Mouse (Mus musculus) embryonic facial prominence, embryonic 11.5 days (tissue): ENCODE results near the gene Il3. TPM values are rescaled to one million over a fixed set of nuclear protein-coding genes. Genes with fewer than 3 reads are reported as not detected.

Experiments used
- ATAC-seq: fragments of 200-750 bp; cut with Nextera tagmentation; replicated peaks from 2 replicates; pipeline ENCODE4 v1.8.0; 2017; ENCODE audit warnings: low read depth; ENCODE audit not compliant: insufficient number of reproducible peaks, low FRiP score, low TSS enrichment
- DNase-seq: peaks from one replicate; pipeline ENCODE4 v3.0.0-alpha.2; 2015; ENCODE audit warnings: low spot score
- H3K27ac ChIP-seq: fragments of 300-500 bp; sonication (generic); replicated peaks from 2 replicates; pipeline ENCODE4 v1.5.1; 2014; ENCODE audit warnings: mild to moderate bottlenecking, low read depth, low read length, control low read depth
- H3K27me3 ChIP-seq: fragments of 300-500 bp; sonication (generic); 2 replicates; pipeline ENCODE4 v1.6.1; 2014; ENCODE audit warnings: mild to moderate bottlenecking, low read length, moderate library complexity, mixed read lengths; ENCODE audit not compliant: control insufficient read depth, insufficient read depth
- H3K36me3 ChIP-seq: fragments of 300-500 bp; sonication (generic); replicated peaks from 2 replicates; pipeline ENCODE4 v1.6.1; 2014; ENCODE audit warnings: low read depth, mild to moderate bottlenecking, low read length, moderate library complexity, mixed read lengths; ENCODE audit not compliant: control insufficient read depth, insufficient read depth
- H3K4me1 ChIP-seq: fragments of 300-500 bp; sonication (generic); 2 replicates; pipeline ENCODE4 v1.6.1; 2014; ENCODE audit warnings: low read length, mixed read lengths; ENCODE audit not compliant: control insufficient read depth, insufficient read depth
- H3K4me2 ChIP-seq: fragments of 300-500 bp; sonication (generic); 2 replicates; pipeline ENCODE4 v1.6.1; 2014; ENCODE audit warnings: low read depth, mild to moderate bottlenecking, control low read depth, low read length, moderate library complexity
- H3K4me3 ChIP-seq: fragments of 300-500 bp; sonication (generic); 2 replicates; pipeline ENCODE4 v1.5.1; 2014; ENCODE audit warnings: low read depth, low read length, control low read depth
- H3K9ac ChIP-seq: fragments of 300-500 bp; sonication (generic); replicated peaks from 2 replicates; pipeline ENCODE4 v1.6.1; 2014; ENCODE audit warnings: mild to moderate bottlenecking, control low read depth, low read length
- H3K9me3 ChIP-seq: fragments of 300-500 bp; sonication (generic); replicated peaks from 2 replicates; pipeline ENCODE4 v1.6.1; 2016; ENCODE audit warnings: mild to moderate bottlenecking, low read length, inconsistent platforms, mixed read lengths; ENCODE audit not compliant: control insufficient read depth
- WGBS: fragments of 180-500 bp; shearing (Covaris S2); extraction: QIAGEN DNeasy Blood & Tissue Kit; methylation state at CpG from one replicate; pipeline ENCODE4 v1.1.7; 2014; 5-methylcytosine and 5-hydroxymethylcytosine counted together
- polyA plus RNA-seq: library from polyadenylated mRNA; unstranded; fragments of >200 nt; fragmentation: Nextera tagmentation; extraction: Ambion mirVana; gene quantifications from 2 replicates; pipeline ENCODE4 v1.2.1, GENCODE M21; 2014

Il3 gene
- polyA plus RNA-seq, 1 experiment from 2014 or later = not detected

GRCm38 (mm10) chr11:54244465-54244864, 22.6 kb downstream of the Il3 start:
- H3K9me3 ChIP-seq = no peaks in the 10 kb centered on the region
- H3K36me3 ChIP-seq = no peaks in the 10 kb centered on the region
- 71% methylated on average over 6 of the region's 6 CpGs for WGBS
- no peak overlapping the region for H3K9ac ChIP-seq
- no peak overlapping the region for H3K4me2 ChIP-seq
- no peak overlapping the region for H3K27ac ChIP-seq
- no peaks in the 10 kb centered on the region for H3K27me3 ChIP-seq
- ATAC-seq (no peak), DNase-seq (no peak)
- H3K4me1 ChIP-seq = no peaks in the 10 kb centered on the region
- H3K4me3 ChIP-seq = no peak overlapping the region

- no peak overlapping the region for H3K27ac ChIP-seq
- no peak overlapping the region for H3K4me3 ChIP-seq
- H3K9ac ChIP-seq = no peak overlapping the region
- no peaks in the 10 kb centered on the region for H3K9me3 ChIP-seq
- no peak overlapping the region for H3K4me2 ChIP-seq
- no peak for DNase-seq
- 87% methylated on average over 3 of the region's 3 CpGs for WGBS
- no peaks in the 10 kb centered on the region for H3K4me1 ChIP-seq
- no peaks in the 10 kb centered on the region for H3K27me3 ChIP-seq
- no peak for ATAC-seq
- no peaks in the 10 kb centered on the region for H3K36me3 ChIP-seq
These were observed 24.6 kb downstream of the Il3 start for GRCm38 (mm10) chr11:54242494-54242893.

DNA sequence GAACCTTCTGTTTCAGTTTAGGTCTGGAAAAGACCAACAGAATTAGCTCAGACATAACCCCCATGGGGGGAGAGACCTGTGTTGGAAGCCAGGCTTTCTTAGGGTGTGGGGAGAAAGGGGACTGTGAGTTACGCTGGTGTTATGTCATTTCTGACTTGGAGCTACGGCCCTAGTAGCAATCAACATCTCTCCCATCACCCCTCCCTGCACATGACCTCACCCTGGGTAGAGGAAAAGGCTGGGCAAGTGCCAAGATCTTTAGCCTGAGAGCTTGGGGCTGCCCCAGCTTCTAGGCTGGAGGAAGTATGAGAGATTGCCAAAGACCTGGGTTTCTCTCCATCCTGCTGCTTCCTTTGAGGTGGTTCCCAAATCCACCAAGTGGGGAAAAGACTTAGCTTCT, 30.1 kb downstream of the Il3 start:
- H3K36me3 ChIP-seq = no peaks in the 10 kb centered on the region
- H3K4me1 ChIP-seq = no peaks in the 10 kb centered on the region
- no peaks in the 10 kb centered on the region for H3K27me3 ChIP-seq
- no peak overlapping the region for H3K4me2 ChIP-seq
- no peak for ATAC-seq
- H3K27ac ChIP-seq = no peak overlapping the region
- WGBS = 72% methylated on average over 2 of the region's 2 CpGs
- H3K9ac ChIP-seq = no peak overlapping the region
- no peak overlapping the region for H3K4me3 ChIP-seq
- no peaks in the 10 kb centered on the region for H3K9me3 ChIP-seq
- no peak for DNase-seq

- H3K4me1 ChIP-seq = no peaks in the 10 kb centered on the region
- ATAC-seq (no peak), DNase-seq (no peak)
- no peaks in the 10 kb centered on the region for H3K27me3 ChIP-seq
- no peak overlapping the region for H3K4me2 ChIP-seq
- H3K36me3 ChIP-seq = no peaks in the 10 kb centered on the region
- H3K9ac ChIP-seq = no peak overlapping the region
- WGBS = 83% methylated on average over 2 of the region's 2 CpGs
- H3K27ac ChIP-seq = no peak overlapping the region
- no peaks in the 10 kb centered on the region for H3K9me3 ChIP-seq
- no peak overlapping the region for H3K4me3 ChIP-seq
These were observed 39.6 kb downstream of the Il3 start for GRCm38 (mm10) chr11:54227478-54227877.

DNA sequence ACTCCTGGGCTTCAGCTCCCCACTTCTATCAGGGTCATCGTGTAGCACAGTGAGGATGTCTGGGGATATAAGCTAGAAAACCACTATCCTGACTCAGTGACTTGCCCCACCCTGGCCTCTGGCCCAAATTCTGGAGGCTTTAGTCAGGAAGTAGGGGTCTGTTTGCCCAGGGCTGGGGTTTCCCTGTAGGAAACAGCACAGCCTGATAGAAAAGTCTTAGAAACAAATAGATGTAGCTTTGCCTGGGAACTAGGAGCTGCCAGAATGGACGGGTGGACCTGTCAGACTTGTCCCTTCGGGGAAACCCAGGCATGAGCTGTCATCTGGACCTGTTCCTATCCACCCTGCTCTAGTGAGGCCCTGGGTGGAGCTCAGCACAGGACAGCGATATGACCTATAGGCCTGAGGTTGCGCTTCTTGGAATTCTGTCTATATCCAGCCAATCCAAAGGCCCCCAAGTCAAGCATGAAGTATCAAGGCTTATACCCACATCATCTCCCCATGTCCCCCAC, 42.5 kb downstream of the Il3 start:
- WGBS = 81% methylated on average over 5 of the region's 5 CpGs
- no peaks in the 10 kb centered on the region for H3K27me3 ChIP-seq
- no peaks in the 10 kb centered on the region for H3K36me3 ChIP-seq
- DNase-seq (no peak), ATAC-seq (no peak)
- H3K4me1 ChIP-seq = no peaks in the 10 kb centered on the region
- no peaks in the 10 kb centered on the region for H3K9me3 ChIP-seq
- H3K27ac ChIP-seq = no peak overlapping the region
- H3K4me3 ChIP-seq = no peak overlapping the region
- no peak overlapping the region for H3K4me2 ChIP-seq
- H3K9ac ChIP-seq = no peak overlapping the region

DNA sequence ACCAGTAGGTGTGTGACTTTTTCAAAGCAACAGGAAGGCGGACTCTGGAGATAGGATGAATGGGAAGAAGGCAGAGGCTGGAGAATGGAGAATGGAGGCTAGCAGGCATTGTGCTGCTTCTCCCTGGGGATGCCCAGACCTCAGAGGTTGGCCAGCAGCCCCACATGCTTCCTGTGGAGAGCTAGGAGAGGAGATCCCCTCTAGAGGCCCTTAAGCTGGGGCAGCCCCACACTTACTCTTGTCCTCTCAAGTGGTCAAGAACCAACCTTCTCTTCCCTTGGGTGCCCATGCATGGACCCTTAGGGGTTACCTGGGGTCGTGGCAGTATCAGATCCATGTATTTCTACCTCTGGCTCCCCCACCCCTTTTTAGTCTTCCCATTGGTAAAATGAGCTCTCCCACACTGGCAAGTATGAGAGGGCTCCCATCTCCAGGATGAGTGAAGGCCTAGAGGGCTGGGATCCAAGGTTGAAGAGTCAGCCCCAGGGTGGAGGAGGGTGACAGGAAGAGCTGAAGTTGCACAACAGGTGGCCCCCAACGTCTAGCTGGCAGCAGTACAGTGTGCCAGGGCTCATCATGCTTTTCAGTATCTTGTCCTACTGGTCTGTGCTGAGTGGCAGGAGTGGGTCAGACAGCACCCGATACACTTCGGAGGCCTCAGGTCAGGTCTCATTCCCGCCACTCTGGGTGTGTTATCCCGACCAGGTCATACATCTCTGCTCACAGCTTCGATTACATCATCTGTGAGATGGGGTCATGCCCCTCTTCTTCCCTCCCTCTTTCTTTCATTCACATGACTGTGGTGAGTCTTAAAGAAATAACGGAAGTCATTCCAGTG, 43.2 kb downstream of the Il3 start:
- 86% methylated on average over 9 of the region's 9 CpGs for WGBS
- Histone ChIP-seq H3K4me3 (no peak overlapping the region), H3K36me3 (no peaks in the 10 kb centered on the region), H3K9ac (no peak overlapping the region), H3K4me1 (no peaks in the 10 kb centered on the region), H3K9me3 (no peaks in the 10 kb centered on the region), H3K27ac (no peak overlapping the region), H3K4me2 (no peak overlapping the region), H3K27me3 (no peaks in the 10 kb centered on the region)
- DNase-seq (no peak), ATAC-seq (no peak)

DNA sequence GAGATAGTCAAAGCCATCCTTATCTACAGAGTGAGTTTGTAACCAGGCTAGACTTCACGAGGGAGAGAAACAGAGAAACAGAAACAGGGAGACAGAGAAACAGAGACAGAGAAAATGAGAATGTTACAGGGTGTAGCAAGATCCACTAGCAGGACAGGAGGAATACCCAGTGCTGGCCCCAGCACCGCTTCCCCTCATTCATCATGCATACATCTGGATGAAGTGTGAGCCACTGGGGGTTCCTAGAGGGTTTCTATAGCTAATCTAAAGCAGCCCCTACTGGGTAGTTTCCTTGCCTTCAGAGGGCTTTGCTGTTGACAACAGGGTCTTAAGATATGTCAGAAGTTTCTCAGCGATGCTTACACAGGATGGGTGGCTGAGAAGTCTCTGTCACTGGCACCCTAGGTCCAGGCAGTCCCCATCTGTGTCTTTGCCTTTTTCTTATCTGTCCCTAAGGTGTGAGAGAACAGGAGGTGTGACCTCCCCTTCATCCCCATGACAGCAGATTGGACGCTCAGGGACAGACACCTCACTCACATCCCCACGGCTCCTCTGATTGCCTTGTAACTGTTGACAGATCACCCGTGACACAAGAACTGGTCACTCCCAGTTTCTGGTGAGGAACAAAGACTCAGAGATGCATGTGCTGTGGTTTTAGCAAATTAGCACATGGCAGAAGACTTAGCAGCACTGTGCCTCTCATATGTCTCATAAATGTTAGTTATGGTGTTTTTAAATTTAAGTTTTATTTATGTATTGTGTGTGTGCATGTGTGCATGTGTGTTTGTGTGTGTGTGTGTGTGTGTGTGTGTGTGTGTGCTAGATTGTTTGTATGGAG, 47.0 kb downstream of the Il3 start:
- DNase-seq = no peak

DNA sequence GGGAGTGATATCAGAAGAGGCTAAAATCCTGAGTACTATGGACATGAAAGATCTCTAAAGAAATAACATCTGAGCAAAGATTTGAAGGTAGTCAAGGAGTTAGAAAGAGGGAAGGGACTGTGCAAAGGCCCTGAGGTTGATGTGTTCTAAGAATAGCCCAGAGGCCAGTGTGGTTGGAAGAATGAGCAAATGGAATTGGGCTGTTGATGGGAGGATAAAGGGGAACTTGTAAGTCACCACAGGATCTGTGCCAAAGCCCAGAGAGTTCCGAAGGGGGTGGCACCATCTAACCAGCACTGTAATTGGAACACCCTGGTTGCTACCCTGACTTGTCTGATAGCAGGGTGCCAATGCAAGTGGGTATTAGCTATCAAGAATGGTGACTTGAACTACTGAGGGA, 47.9 kb downstream of the Il3 start:
- 90% methylated on average over 1 of the region's 1 CpGs for WGBS
- Histone ChIP-seq H3K4me1 (no peaks in the 10 kb centered on the region), H3K36me3 (no peaks in the 10 kb centered on the region), H3K4me2 (no peak overlapping the region), H3K4me3 (no peak overlapping the region), H3K27me3 (no peaks in the 10 kb centered on the region), H3K9ac (no peak overlapping the region), H3K9me3 (no peaks in the 10 kb centered on the region), H3K27ac (no peak overlapping the region)
- ATAC-seq = no peak
- DNase-seq = no peak

More for the DNA sequence above, 47.0 kb downstream of the Il3 start:
- H3K36me3 ChIP-seq = no peaks in the 10 kb centered on the region
- no peaks in the 10 kb centered on the region for H3K4me1 ChIP-seq
- no peaks in the 10 kb centered on the region for H3K9me3 ChIP-seq
- no peak overlapping the region for H3K9ac ChIP-seq
- no peaks in the 10 kb centered on the region for H3K27me3 ChIP-seq
- WGBS = 77% methylated on average over 6 of the region's 6 CpGs
- no peak for ATAC-seq
- H3K4me2 ChIP-seq = no peak overlapping the region
- H3K27ac ChIP-seq = no peak overlapping the region
- no peak overlapping the region for H3K4me3 ChIP-seq
